Mouse (Mus musculus): ENCODE measurements around the gene Naa16.

DNA sequence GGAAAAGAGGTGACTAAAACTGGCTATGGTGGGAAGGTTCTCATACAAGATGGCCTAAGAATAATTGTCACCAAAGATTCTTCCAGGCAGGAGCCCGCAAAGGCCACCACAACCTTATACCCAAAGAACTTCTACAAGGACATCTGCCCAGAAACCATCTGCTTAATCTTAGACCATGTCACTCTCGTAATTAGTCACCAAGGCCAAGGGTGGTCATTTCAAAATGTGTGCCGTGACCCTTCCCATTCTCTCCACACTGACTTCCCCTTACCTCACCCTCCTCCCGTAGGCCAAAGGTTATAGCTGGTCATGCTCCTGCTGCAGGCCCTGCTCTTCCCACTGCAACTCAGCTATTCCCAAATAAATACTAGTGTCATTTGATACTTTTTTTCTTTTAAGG, 111.7 kb downstream of the Naa16 start:
- TF ChIP-seq CTCF (IDR thresholded peaks at IDR 0.05; ENCODE audit: insufficient read depth, low read length) (no peak), POLR2A (IDR thresholded peaks at IDR 0.05; ENCODE audit: borderline replicate concordance, extremely low read depth, low read depth, low read length) (no peak)

Measured in lung, adult 2 months (tissue).